Mouse (Mus musculus): Measurements from ENCODE around the gene Pdzd7. TPM values are rescaled to one million over a fixed set of nuclear protein-coding genes. Genes with fewer than 3 reads are reported as not detected.

Pdzd7 gene
- total RNA-seq, 1 experiment = 0.45 TPM

GRCm38 (mm10) chr19:44985159-44985988 lies 60.1 kb downstream of the Pdzd7 start:
- H3K9ac ChIP-seq (ENCODE audit: insufficient read depth, low read depth, low read length, poor library complexity, severe bottlenecking) = no peak overlapping the region
- H3K4me1 ChIP-seq (ENCODE audit: control insufficient read depth in 2 of 2, insufficient read depth in 2 of 2, low read length in 2 of 2, poor library complexity in 1 of 2) = peaks cover 1 to 8% of the 10 kb centered on the region in 2 experiments; a peak in 3 of 4 replicates
- no peak overlapping the region for H3K4me3 ChIP-seq (ENCODE audit: insufficient read depth in 1 of 2, low read depth in 1 of 2, low read length in 2 of 2, poor library complexity in 1 of 2, severe bottlenecking in 1 of 2)
- no peak for DNase-seq (ENCODE audit: low read depth, low spot score)
- H3K9me3 ChIP-seq (ENCODE audit: control insufficient read depth, insufficient read depth, low read depth, low read length) = no peaks in the 10 kb centered on the region
- in situ Hi-C loops (cut with MboI; ENCODE audit: low sequenced_read_pairs in 2 of 2, unreplicated experiment in 2 of 2) = no loop called here
- H3K27ac ChIP-seq (ENCODE audit: insufficient read depth, low read depth, low read length, poor library complexity, severe bottlenecking) = no peak overlapping the region
- no peak for TF ChIP-seq HCFC1 (IDR thresholded peaks at IDR 0.05; ENCODE audit: borderline replicate concordance, insufficient read depth, low read length)
- TF ChIP-seq ZC3H11A (IDR thresholded peaks at IDR 0.05; ENCODE audit: borderline replicate concordance, low read depth, low read length) = no peak
- TF ChIP-seq MAFK (IDR thresholded peaks at IDR 0.05; ENCODE audit: insufficient read depth, low read depth, low read length) = no peak
- TF ChIP-seq ZNF384 (IDR thresholded peaks at IDR 0.05; ENCODE audit: low read depth, low read length) = no peak
- no peak for TF ChIP-seq CHD2 (IDR thresholded peaks at IDR 0.05; ENCODE audit: low read depth, low read length)
- peaks cover 6% of the 10 kb centered on the region; the same call in 1 of the 2 replicates for H3K36me3 ChIP-seq (ENCODE audit: control insufficient read depth, insufficient read depth, low read length, poor library complexity, severe bottlenecking)

GRCm38 (mm10) chr19:44984420-44984819 lies 61.1 kb downstream of the Pdzd7 start:
- no peaks in the 10 kb centered on the region for H3K9me3 ChIP-seq (ENCODE audit: control insufficient read depth, insufficient read depth, low read depth, low read length)
- TF ChIP-seq ZNF384 (IDR thresholded peaks at IDR 0.05; ENCODE audit: low read depth, low read length) (no peak), ZC3H11A (IDR thresholded peaks at IDR 0.05; ENCODE audit: borderline replicate concordance, low read depth, low read length) (no peak), MAFK (IDR thresholded peaks at IDR 0.05; ENCODE audit: insufficient read depth, low read depth, low read length) (no peak), CHD2 (IDR thresholded peaks at IDR 0.05; ENCODE audit: low read depth, low read length) (no peak), HCFC1 (IDR thresholded peaks at IDR 0.05; ENCODE audit: borderline replicate concordance, insufficient read depth, low read length) (no peak)
- no peak for DNase-seq (ENCODE audit: low read depth, low spot score)
- no peak overlapping the region for H3K9ac ChIP-seq (ENCODE audit: insufficient read depth, low read depth, low read length, poor library complexity, severe bottlenecking)
- no peak overlapping the region for H3K4me3 ChIP-seq (ENCODE audit: insufficient read depth in 1 of 2, low read depth in 1 of 2, low read length in 2 of 2, poor library complexity in 1 of 2, severe bottlenecking in 1 of 2)
- in situ Hi-C loops (cut with MboI; ENCODE audit: low sequenced_read_pairs in 2 of 2, unreplicated experiment in 2 of 2) = no loop called here
- H3K4me1 ChIP-seq (ENCODE audit: control insufficient read depth in 2 of 2, insufficient read depth in 2 of 2, low read length in 2 of 2, poor library complexity in 1 of 2) = peaks cover 0 to 3% of the 10 kb centered on the region in 2 experiments; a peak in 1 of 4 replicates
- peaks cover 9% of the 10 kb centered on the region for H3K36me3 ChIP-seq (ENCODE audit: control insufficient read depth, insufficient read depth, low read length, poor library complexity, severe bottlenecking)
- H3K27ac ChIP-seq (ENCODE audit: insufficient read depth, low read depth, low read length, poor library complexity, severe bottlenecking) = no peak overlapping the region

GRCm38 (mm10) chr19:44983366-44983765 lies 62.2 kb downstream of the Pdzd7 start:
- no peak for DNase-seq (ENCODE audit: low read depth, low spot score)
- peaks cover 14% of the 10 kb centered on the region for H3K36me3 ChIP-seq (ENCODE audit: control insufficient read depth, insufficient read depth, low read length, poor library complexity, severe bottlenecking)
- no peak for TF ChIP-seq HCFC1 (IDR thresholded peaks at IDR 0.05; ENCODE audit: borderline replicate concordance, insufficient read depth, low read length)

GRCm38 (mm10) chr19:44982477-44983115 lies 62.9 kb downstream of the Pdzd7 start:
- no peak overlapping the region for H3K9ac ChIP-seq (ENCODE audit: insufficient read depth, low read depth, low read length, poor library complexity, severe bottlenecking)
- no peak for DNase-seq (ENCODE audit: low read depth, low spot score)
- H3K9me3 ChIP-seq (ENCODE audit: control insufficient read depth, insufficient read depth, low read depth, low read length) = no peaks in the 10 kb centered on the region
- H3K4me1 ChIP-seq (ENCODE audit: control insufficient read depth in 2 of 2, insufficient read depth in 2 of 2, low read length in 2 of 2, poor library complexity in 1 of 2) = no peaks in the 10 kb centered on the region
- in situ Hi-C loops (cut with MboI; ENCODE audit: low sequenced_read_pairs in 2 of 2, unreplicated experiment in 2 of 2) = no loop called here
- no peak overlapping the region for H3K27ac ChIP-seq (ENCODE audit: insufficient read depth, low read depth, low read length, poor library complexity, severe bottlenecking)
- TF ChIP-seq ZC3H11A (IDR thresholded peaks at IDR 0.05; ENCODE audit: borderline replicate concordance, low read depth, low read length) (no peak), HCFC1 (IDR thresholded peaks at IDR 0.05; ENCODE audit: borderline replicate concordance, insufficient read depth, low read length) (no peak), ZNF384 (IDR thresholded peaks at IDR 0.05; ENCODE audit: low read depth, low read length) (no peak), MAFK (IDR thresholded peaks at IDR 0.05; ENCODE audit: insufficient read depth, low read depth, low read length) (no peak), CHD2 (IDR thresholded peaks at IDR 0.05; ENCODE audit: low read depth, low read length) (no peak)
- H3K36me3 ChIP-seq (ENCODE audit: control insufficient read depth, insufficient read depth, low read length, poor library complexity, severe bottlenecking) = peaks cover 19% of the 10 kb centered on the region
- no peak overlapping the region for H3K4me3 ChIP-seq (ENCODE audit: insufficient read depth in 1 of 2, low read depth in 1 of 2, low read length in 2 of 2, poor library complexity in 1 of 2, severe bottlenecking in 1 of 2)

More at GRCm38 (mm10) chr19:44983366-44983765, 62.2 kb downstream of the Pdzd7 start:
- Histone ChIP-seq H3K4me3 (ENCODE audit: insufficient read depth in 1 of 2, low read depth in 1 of 2, low read length in 2 of 2, poor library complexity in 1 of 2, severe bottlenecking in 1 of 2) (no peak overlapping the region), H3K9ac (ENCODE audit: insufficient read depth, low read depth, low read length, poor library complexity, severe bottlenecking) (no peak overlapping the region), H3K4me1 (ENCODE audit: control insufficient read depth in 2 of 2, insufficient read depth in 2 of 2, low read length in 2 of 2, poor library complexity in 1 of 2) (no peaks in the 10 kb centered on the region), H3K27ac (ENCODE audit: insufficient read depth, low read depth, low read length, poor library complexity, severe bottlenecking) (no peak overlapping the region), H3K9me3 (ENCODE audit: control insufficient read depth, insufficient read depth, low read depth, low read length) (no peaks in the 10 kb centered on the region)
- in situ Hi-C loops (cut with MboI; ENCODE audit: low sequenced_read_pairs in 2 of 2, unreplicated experiment in 2 of 2) = no loop called here
